Mouse (Mus musculus): Measurements from ENCODE around the gene Lrrc75b.

- TF ChIP-seq CTCF (IDR thresholded peaks at IDR 0.05; ENCODE audit: low read depth, low read length) (no peak), POLR2A (IDR thresholded peaks at IDR 0.05; ENCODE audit: extremely low read depth, insufficient read depth, low read length) (no peak)
Measured at GRCm38 (mm10) chr10:75555557-75555956, 4.6 kb downstream of the Lrrc75b start.

Data from liver, adult 2 months (tissue).